Mouse (Mus musculus) cerebellum, postnatal 14 days (tissue): ENCODE data around the gene Ndrg3.
"Not testable (repeated sequence)": the region's sequence is repeated elsewhere in the genome, so short reads cannot be mapped to it uniquely, and the experiment has no call there.

Source experiments
- DNase-seq, 2 experiments: peaks; one replicate each; pipeline ENCODE4 v3.0.0; 2021; ENCODE audit warnings: mixed read lengths in 2 of 2

Gene Ndrg3

GRCm38 (mm10) chr2:156898374-156898773 is 93.5 kb downstream of the Ndrg3 start:
- DNase-seq = no peak

GRCm38 (mm10) chr2:156897034-156897433 is 94.8 kb downstream of the Ndrg3 start:
- no peak for DNase-seq

GRCm38 (mm10) chr2:156896384-156896914 is 95.4 kb downstream of the Ndrg3 start:
- peak in 1 of 2 experiments; percentile 54 for DNase-seq

GRCm38 (mm10) chr2:156894496-156895265 is 97.2 kb downstream of the Ndrg3 start:
- DNase-seq = no peak

GRCm38 (mm10) chr2:156892821-156893220 is 99.0 kb downstream of the Ndrg3 start:
- DNase-seq = no peak

GRCm38 (mm10) chr2:156892240-156892639 is 99.6 kb downstream of the Ndrg3 start:
- no peak for DNase-seq

GRCm38 (mm10) chr2:156888490-156888889 is 103.4 kb downstream of the Ndrg3 start:
- DNase-seq = no peak

- no peak for DNase-seq
These were observed 104.8 kb downstream of the Ndrg3 start, which contains the start of gene Sla2 for GRCm38 (mm10) chr2:156887017-156887416. Gene Sla2, minus strand, starts transcription at chr2:156887192.

GRCm38 (mm10) chr2:156886084-156886631 is 105.7 kb downstream of the Ndrg3 start:
- DNase-seq = no peak

- not testable (repeated sequence) for DNase-seq
These were observed 106.2 kb downstream of the Ndrg3 start for GRCm38 (mm10) chr2:156885666-156886065.

- peak in 1 of 2 experiments; percentile 57 for DNase-seq
These were observed 107.3 kb downstream of the Ndrg3 start for GRCm38 (mm10) chr2:156884396-156885211.

GRCm38 (mm10) chr2:156882431-156883001 is 109.3 kb downstream of the Ndrg3 start:
- no peak for DNase-seq

GRCm38 (mm10) chr2:156879541-156879940 is 112.3 kb downstream of the Ndrg3 start:
- no peak for DNase-seq

- DNase-seq = no peak
These were observed 114.1 kb downstream of the Ndrg3 start for GRCm38 (mm10) chr2:156877726-156878125.
